Mouse (Mus musculus) megakaryocyte, adult 5-6 weeks (primary cell): ENCODE measurements around the gene Surf1. TPM values are rescaled to one million over a fixed set of nuclear protein-coding genes. Genes with fewer than 3 reads are reported as not detected.
"Not testable (repeated sequence)": the region's sequence is repeated elsewhere in the genome, so short reads cannot be mapped to it uniquely, and the experiment has no call there.

Experiments used
- ATAC-seq: 2 replicates; pipeline ENCODE4 v1.8.0; 2016; ENCODE audit warnings: mild to moderate bottlenecking, inconsistent platforms; ENCODE audit not compliant: poor library complexity, severe bottlenecking
- total RNA-seq, 2 experiments: library from RNA; stranded (forward) in 1 of 2; stranded (reverse) in 1 of 2; fragments of 153-499, 151-499 nt in 1 of 2; fragments of 221-1000, 200-1000 nt in 1 of 2; gene quantifications; 2 replicates each; pipeline versions ENCODE4 v1.2.3 to v1.2.4; 2015 to 2017

Surf1 gene
- total RNA-seq, 2 experiments from 2014 or later: 77.4 to 106 TPM

DNA sequence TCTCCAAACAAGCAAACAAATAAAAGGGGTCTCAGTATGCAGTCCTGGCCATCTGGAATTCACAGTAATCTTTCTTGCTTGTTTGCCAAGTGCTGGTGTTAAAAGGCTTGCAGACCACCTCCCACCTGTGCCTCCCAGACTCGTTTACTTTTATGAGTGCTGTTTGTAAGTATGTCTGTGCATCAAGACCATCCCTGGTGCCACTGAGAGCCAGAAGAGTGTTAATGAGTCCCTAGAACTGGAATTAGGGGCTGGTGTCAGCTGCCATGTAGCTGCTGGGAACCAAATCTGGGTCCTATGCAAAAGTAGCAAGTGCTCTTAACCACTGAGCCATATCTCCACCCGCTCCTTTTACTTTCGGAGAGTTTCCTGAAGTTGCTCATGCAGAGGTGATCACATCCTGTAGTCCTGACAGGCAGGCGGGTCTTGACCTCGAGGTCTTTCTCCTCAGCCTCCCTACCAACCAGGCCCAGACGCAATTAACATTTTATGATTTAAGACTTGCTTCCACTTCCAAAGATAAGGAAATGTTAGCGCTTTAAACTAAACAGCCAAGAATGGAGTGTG lies 14.4 kb downstream of the Surf1 start:
- no peak for ATAC-seq

DNA sequence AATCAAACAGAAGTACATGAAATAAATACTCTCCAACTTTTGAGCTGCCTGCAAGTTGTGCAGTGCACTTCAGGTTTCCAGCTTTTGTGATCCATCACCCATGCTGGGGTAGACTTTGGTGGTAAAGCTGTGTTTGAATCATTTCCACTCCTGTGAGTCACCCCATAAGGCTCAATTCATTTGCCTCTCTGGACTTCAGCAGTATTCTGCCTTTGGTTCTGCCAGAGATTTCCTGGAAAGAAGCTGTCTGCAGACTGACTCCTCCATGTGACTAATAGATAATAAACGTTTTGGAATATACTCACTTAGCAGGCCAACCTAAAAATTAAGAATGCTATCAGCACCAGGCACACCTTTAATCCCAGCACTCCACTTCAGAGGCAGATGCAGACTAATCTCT lies 15.6 kb downstream of the Surf1 start:
- ATAC-seq: no peak

DNA sequence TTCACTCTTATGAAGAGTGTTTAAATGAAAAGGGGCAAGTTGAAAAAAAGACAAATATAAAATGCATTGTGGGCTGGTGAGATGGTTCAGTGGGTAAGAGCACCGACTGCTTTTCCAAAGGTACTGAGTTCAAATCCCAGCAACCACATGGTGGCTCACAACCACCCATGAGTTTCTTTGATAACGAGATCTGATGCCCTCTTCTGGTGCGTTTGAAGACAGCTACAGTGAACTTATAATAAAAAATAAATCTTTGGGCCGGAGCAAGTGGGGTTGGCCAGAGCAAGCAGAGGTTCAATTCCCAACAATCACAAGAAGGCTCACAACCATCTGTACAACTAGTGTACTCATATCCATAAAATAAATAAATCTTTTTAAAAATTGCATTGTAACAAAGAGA lies 20.4 kb downstream of the Surf1 start:
- ATAC-seq: no peak

DNA sequence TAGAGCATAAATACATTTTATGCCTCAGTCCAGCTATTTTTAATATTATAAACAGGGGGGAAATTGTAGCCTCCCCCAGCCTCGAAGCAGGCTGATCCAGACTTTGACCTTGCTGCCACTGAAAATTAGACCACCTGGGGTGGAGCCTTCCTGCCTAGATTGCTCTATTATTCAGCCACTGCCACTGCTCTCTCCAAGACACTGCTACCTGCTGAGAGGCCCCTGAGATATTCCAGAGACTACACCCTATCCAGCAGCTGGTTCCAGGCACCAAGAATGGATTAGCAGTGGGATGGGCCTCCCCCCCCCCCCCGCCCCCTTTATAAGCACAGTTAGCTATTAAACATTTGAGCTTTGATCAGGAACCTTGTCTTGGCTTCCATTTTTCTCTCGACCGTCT lies 30.2 kb downstream of the Surf1 start:
- not testable (repeated sequence) for ATAC-seq

DNA sequence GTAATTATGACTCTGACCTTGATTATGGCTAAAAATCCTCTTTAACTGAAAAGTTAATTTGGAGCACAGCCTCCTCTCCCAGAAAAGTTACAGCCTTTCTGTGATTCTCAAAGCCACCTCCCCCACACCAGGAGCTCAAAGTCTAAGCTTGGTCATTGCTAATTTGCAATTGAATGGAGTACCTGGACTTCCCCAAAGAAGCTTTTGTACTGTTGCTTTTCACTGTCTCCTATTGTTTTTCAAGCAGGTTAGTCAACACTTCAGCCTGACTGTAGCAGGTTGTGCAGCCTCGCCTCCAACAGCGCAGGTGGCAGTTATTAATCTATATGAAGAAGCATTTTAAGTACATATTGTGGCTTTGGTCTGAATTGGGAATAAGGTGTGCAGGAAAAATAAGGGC lies 30.8 kb downstream of the Surf1 start:
- not testable (repeated sequence) for ATAC-seq

DNA sequence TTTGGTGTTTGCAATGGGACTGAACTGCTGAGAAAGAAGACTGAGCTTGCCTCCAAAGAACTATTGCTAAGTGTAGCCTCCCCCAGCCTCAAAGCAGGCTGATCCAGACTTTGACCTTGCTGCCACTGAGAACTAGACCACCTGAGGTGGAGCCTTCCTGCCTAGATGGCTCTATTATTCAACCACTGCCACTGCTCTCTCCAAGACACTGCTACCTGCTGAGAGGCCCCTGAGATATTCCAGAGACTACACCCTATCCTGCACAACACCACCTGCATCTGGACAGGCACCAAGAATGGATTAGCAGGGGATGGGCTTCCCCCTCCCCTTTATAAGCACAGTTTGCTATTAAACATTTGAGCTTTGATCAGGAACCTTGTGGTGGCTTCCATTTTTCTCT lies 37.8 kb downstream of the Surf1 start:
- ATAC-seq: no peak

DNA sequence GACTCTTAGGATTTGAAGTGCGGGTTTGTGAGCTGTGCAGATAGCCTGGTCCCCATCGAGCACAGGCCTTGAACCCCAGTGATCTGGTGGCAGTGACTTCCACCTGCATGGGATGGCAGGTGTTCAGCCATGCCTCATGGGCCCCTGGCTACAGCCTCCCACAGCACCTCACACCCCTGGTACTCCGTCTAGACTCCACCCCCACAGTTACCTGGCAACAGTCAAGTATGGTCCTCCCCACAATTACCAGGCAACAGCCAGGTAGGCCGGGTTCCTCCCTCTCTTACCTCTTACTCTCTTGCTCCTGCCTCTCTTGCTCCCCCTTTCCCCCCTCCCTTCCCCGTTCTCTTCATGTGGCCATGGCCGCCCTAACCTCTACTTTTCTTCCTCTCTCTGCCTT lies 45.7 kb downstream of the Surf1 start:
- no peak for ATAC-seq

DNA sequence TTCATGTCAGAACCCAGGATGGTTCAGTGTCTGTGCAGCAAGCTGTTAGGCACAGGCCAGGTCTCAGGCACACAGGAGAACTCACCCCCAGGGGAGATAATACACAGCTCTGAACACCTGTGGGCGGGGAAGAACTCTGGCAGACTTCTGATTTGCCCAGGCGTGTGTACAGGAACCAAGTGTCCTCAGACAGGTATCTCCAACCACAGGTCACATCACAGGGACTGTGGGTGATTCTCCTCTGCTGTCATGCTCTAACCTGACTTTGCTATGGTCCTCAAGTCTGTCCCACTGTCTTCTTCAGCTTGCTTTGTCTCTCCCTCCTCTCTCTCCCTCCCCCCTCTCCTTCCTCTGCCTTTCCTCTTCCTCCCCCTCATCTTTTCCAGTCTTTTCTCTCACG lies 51.5 kb downstream of the Surf1 start, which contains the start of gene Abo:
Gene Abo, minus strand, starts transcription at position 101 of the 400 bp plus-strand sequence.
- ATAC-seq: no peak

Other genes with a start within 250 kb of the Surf1 start
- 0.96 TPM in 1 of 2 replicates, not detected in the other for gene Lcn4, start 245.2 kb downstream of the Surf1 start, total RNA-seq (2015)
- not detected in 2 replicates for gene Lcn4, start 245.2 kb downstream of the Surf1 start, total RNA-seq (2017)
- not detected in 2 replicates for gene Abo, start 51.6 kb downstream of the Surf1 start, total RNA-seq (2015)
- gene Abo, start 51.6 kb downstream of the Surf1 start, total RNA-seq (2017): not detected in 2 replicates
- 8.9 and 9.2 TPM in 2 replicates for gene Surf6, start 13.7 kb downstream of the Surf1 start, total RNA-seq (2015)
- gene Surf6, start 13.7 kb downstream of the Surf1 start, total RNA-seq (2017): 20.7 and 27.9 TPM in 2 replicates
- 5.6 and 7.2 TPM in 2 replicates for gene Med22, start 5.9 kb downstream of the Surf1 start, total RNA-seq (2015)
- gene Med22, start 5.9 kb downstream of the Surf1 start, total RNA-seq (2017): 10.9 and 12.7 TPM in 2 replicates
- 1,352 and 1,498 TPM in 2 replicates for gene Rpl7a, start 5.8 kb downstream of the Surf1 start, total RNA-seq (2015)
- gene Rpl7a, start 5.8 kb downstream of the Surf1 start, total RNA-seq (2017): 1,113 and 1,311 TPM in 2 replicates
- gene Surf2, start 163 bp downstream of the Surf1 start, total RNA-seq (2015): 31.3 and 35.6 TPM in 2 replicates
- 34.0 and 34.5 TPM in 2 replicates for gene Surf2, start 163 bp downstream of the Surf1 start, total RNA-seq (2017)
- 95.0 and 100 TPM in 2 replicates for gene Surf4, start 17.4 kb upstream of the Surf1 start, total RNA-seq (2015)
- 86.1 and 98.4 TPM in 2 replicates for gene Surf4, start 17.4 kb upstream of the Surf1 start, total RNA-seq (2017)
- 0.16 and 0.60 TPM in 2 replicates for gene Stkld1, start 17.5 kb upstream of the Surf1 start, total RNA-seq (2015)
- gene Stkld1, start 17.5 kb upstream of the Surf1 start, total RNA-seq (2017): not detected in 2 replicates
- 19.4 and 21.1 TPM in 2 replicates for gene Rexo4, start 47.9 kb upstream of the Surf1 start, total RNA-seq (2015)
- gene Rexo4, start 47.9 kb upstream of the Surf1 start, total RNA-seq (2017): 69.1 and 72.6 TPM in 2 replicates
- 0.04 TPM in 1 of 2 replicates, not detected in the other for gene Adamts13, start 56.9 kb upstream of the Surf1 start, total RNA-seq (2015)
- 0.24 and 0.95 TPM in 2 replicates for gene Adamts13, start 56.9 kb upstream of the Surf1 start, total RNA-seq (2017)
- gene Cacfd1, start 93.4 kb upstream of the Surf1 start, total RNA-seq (2015): 11.9 and 14.9 TPM in 2 replicates
- gene Cacfd1, start 93.4 kb upstream of the Surf1 start, total RNA-seq (2017): 4.7 and 7.5 TPM in 2 replicates
- gene Slc2a6, start 111.5 kb upstream of the Surf1 start, total RNA-seq (2015): 23.0 and 23.3 TPM in 2 replicates
- gene Slc2a6, start 111.5 kb upstream of the Surf1 start, total RNA-seq (2017): 39.1 and 40.0 TPM in 2 replicates
- not detected in 2 replicates for gene Mymk, start 155.6 kb upstream of the Surf1 start, total RNA-seq (2015)
- not detected in 2 replicates for gene Mymk, start 155.6 kb upstream of the Surf1 start, total RNA-seq (2017)
- not detected in 2 replicates for gene Adamtsl2, start 162.8 kb upstream of the Surf1 start, total RNA-seq (2015)
- gene Adamtsl2, start 162.8 kb upstream of the Surf1 start, total RNA-seq (2017): not detected in 2 replicates
- gene Fam163b, start 226.0 kb upstream of the Surf1 start, total RNA-seq (2015): not detected in 2 replicates
- gene Fam163b, start 226.0 kb upstream of the Surf1 start, total RNA-seq (2017): not detected in 2 replicates
- not detected in 2 replicates for gene Dbh, start 248.7 kb upstream of the Surf1 start, total RNA-seq (2015)
- not detected in 2 replicates for gene Dbh, start 248.7 kb upstream of the Surf1 start, total RNA-seq (2017)